Mouse (Mus musculus) thymus, adult 2 months (tissue): ENCODE data around the gene Xxylt1.

Source experiments
- CTCF ChIP-seq: fragments of 200-500 bp; IDR thresholded peaks from 2 replicates; pipeline ENCODE4 v1.5.1; 2012; ENCODE audit warnings: mild to moderate bottlenecking, control low read depth, low read length, moderate library complexity, borderline replicate concordance; ENCODE audit not compliant: control insufficient read depth, poor library complexity, insufficient read depth; ENCODE audit errors: extremely low read depth
- POLR2A ChIP-seq: fragments of 200-500 bp; IDR thresholded peaks from 2 replicates; pipeline ENCODE4 v1.6.1; 2012; ENCODE audit warnings: mild to moderate bottlenecking, low read length, control low read depth, moderate library complexity; ENCODE audit not compliant: control insufficient read depth, poor library complexity, insufficient read depth; ENCODE audit errors: extremely low read depth

GRCm38 (mm10) chr16:31041566-31041965 is 39.7 kb downstream of the Xxylt1 start:
- TF ChIP-seq POLR2A = no peak
- TF ChIP-seq CTCF = no peak
